Mouse (Mus musculus) right cerebral cortex, postnatal 25 days (tissue): ENCODE data around the gene Ablim2.
A peak's percentile ranks its signal among the peaks of the same experiment; 100 is the strongest.

Source experiments
- DNase-seq: peaks from one replicate; pipeline ENCODE4 v3.0.0; 2022

Ablim2 gene

GRCm38 (mm10) chr5:35739536-35740278 lies 18.0 kb upstream of the Ablim2 start, which contains the start of gene Sh3tc1:
TSS of gene Sh3tc1 (minus strand) at chr5:35739987.
- DNase-seq: no peak

- no peak for DNase-seq
Observed at GRCm38 (mm10) chr5:35740716-35741115, 17.0 kb upstream of the Ablim2 start.

GRCm38 (mm10) chr5:35741225-35741820 lies 16.4 kb upstream of the Ablim2 start:
- DNase-seq: no peak

- no peak for DNase-seq
Observed at GRCm38 (mm10) chr5:35743238-35743951, 14.3 kb upstream of the Ablim2 start.

- no peak for DNase-seq
Observed at GRCm38 (mm10) chr5:35743990-35744722, 13.5 kb upstream of the Ablim2 start.

- DNase-seq: no peak
Observed at GRCm38 (mm10) chr5:35745406-35745805, 12.3 kb upstream of the Ablim2 start.

DNA sequence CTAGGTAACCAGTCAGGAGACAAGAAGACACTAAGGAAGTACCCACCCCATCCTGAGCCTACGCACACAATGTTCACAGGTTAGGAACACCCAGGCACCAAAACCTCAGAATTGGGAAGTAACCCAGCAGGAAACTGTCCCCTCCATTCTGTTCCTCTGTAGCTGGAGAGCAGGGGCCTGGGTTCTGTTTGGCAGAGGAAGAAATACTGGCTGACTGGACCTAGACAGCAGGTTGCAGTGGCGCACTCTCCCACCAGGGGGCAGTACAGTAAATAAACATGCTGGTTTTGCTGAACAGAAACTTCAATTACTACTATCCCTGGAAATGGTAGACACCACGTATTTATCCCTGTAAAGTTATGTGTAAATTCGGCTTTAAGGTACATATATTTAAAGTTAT lies 10.8 kb upstream of the Ablim2 start:
- DNase-seq: peak; percentile 71

GRCm38 (mm10) chr5:35749416-35749815 lies 8.3 kb upstream of the Ablim2 start:
- DNase-seq: no peak

GRCm38 (mm10) chr5:35750026-35750425 lies 7.7 kb upstream of the Ablim2 start:
- no peak for DNase-seq

DNA sequence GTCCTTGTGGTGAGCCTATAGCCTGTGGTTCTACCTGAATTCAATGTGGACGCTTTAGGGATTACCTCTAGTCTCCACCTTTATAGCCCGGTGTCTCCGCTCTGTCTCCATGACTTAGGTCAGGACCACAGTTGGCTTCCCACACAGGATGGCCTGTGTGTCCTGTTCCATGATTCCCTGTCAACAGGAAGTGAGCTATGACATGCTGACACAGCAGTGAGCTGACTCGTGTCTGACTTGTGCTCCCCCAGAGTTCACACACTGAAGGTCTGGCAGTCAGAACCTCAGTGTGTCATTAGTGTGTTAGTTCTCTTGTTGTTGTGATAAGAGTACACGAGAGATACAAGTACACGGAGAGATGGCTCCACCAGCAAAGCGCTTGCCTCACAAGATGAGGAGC lies 6.7 kb upstream of the Ablim2 start:
- no peak for DNase-seq

DNA sequence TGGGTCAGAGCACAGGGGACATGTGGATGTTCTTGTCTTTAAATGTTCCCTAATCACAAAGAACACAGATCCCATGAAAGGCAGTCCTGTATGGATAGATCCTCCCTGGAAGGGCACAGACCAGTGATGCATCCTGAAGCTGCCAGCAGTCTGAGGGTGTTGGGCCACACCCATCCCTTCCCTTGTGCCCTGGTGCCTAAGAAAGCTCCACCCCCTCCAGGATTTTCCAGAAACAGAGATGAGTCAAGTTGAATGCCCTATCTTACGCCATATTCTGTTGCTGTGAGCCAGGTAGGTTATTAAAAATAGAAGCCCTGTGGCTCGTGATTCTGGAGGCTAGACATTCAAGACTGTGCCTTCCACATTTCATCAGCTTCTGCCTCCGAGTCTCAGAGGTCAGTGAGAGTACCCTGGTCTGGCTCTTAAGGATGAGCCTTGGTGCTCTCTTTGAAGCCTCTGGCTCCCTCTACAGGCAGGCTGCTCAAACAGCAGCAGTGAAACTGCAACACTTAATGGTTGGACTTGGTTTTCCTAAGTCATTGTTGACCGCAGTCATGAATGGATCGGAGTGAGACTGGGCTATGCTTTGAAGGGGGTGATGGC lies 2.4 kb upstream of the Ablim2 start:
- no peak for DNase-seq

DNA sequence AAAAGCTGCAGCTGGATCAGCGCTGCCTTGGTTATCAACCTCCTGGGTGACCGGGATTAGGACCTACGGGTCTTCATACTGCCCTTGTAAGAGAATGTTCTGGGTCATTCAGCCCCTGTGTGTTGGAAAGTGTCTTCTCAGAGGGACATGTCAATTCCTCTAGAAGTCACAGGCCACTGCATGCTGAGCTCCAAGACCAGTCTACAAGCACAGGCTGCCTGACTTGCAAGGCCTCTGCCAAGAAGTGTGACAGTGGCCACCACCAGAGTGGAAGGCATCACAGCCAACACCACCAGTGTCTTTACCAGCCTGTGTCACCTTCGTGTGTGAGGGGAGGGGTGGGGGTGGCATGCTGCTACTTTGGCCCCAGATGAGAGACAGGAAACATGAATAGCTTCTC lies 1.7 kb upstream of the Ablim2 start:
- DNase-seq: no peak

DNA sequence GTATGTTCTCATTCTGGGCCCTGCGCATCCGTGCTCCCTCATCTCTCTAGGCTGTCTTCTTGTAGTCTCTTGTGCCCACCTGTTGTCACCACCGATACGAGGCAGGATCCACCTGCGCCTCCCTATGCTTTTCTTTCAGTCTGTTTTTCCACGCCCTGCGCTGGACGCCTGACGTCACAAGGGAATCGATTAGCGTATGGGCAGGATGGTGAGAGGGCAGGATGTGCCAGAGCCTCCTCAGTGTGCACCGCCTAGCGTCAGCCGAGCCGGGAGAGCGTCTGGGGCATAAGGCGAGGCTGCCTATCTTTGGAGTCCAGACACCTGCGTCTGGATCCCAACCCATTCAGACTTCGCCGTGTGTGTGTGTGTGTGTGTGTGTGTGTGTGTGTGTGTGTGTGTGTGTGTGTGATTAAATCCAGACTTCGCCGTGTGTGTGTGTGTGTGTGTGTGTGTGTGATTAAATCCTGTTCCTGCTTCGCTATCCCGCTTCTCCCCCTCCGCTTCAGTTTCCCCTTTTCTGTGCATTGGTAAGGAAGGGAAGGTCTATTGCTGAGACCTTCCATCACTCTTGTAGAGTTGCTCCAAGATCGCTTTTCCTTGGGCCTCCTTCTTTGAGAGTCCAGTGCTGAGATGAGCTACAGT lies 562 bp upstream of the Ablim2 start:
- peak; percentile 81 for DNase-seq

DNA sequence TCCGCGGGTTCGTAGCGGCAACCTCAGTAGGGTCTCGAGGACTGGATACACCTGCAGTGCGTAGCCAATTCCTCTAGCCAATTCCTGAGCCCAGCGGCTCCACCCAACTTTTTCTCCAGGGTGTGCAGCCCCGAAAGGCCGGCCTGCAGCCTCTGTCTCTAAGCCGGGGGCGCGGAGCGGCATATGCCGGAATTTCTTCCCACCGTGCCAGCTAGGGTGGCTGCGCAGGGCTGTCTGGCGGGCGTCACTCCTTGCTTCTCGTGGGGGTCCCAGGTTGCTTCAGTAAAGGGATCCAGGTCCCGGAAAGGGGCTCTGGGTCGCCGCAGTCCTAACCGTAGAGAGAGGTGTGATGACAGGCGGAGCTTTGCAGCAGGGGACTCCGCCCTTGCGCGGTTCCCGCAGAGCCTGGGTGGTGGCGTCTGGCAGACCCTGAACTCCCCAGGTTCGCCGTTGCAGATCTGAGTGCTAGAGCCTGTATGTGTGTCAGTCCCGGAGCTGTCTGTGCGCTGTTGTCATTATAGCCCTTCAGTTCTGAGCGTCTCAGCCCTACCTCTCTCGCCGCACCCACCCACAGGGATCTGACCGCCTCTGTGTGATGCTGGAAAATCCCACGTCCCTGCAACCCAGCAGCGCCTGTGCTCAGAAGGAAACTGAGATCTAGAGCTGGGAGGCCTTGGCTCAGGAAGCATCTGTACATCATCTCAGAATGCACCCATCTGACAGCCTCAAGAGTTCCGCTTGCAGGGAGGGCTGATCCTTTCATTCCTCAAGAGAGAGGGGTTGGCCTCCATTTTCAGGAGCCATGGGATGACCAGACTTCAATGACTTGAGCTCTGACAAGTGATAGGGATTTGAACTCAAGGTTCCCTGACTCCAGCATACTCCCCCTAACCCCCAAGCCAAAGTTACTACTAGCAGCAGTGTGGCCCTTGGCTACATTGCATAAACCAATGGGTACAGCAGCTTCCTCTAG lies 687 bp downstream of the Ablim2 start:
- peak; percentile 73 for DNase-seq

GRCm38 (mm10) chr5:35761323-35761722 lies 3.6 kb downstream of the Ablim2 start:
- no peak for DNase-seq

DNA sequence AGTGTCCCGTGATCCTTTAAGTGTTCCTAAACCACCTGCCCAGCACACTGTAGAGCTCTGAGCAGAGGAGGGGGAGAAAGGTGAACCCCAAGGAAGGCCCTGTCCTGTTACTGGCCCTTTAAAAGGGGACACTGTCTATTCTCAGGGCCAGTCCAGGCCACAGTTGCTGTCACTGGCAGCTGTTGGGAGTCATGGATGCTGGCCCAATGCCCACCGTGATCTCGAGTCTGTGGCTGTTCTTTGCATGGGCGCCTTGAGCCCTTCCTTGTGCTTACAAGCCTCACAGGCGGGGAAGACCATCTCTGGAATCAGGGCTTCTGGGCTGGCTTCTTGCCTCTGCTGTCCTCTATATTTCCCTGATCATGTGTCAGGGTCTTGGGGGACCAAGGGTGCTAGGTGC lies 4.7 kb downstream of the Ablim2 start:
- DNase-seq: no peak

DNA sequence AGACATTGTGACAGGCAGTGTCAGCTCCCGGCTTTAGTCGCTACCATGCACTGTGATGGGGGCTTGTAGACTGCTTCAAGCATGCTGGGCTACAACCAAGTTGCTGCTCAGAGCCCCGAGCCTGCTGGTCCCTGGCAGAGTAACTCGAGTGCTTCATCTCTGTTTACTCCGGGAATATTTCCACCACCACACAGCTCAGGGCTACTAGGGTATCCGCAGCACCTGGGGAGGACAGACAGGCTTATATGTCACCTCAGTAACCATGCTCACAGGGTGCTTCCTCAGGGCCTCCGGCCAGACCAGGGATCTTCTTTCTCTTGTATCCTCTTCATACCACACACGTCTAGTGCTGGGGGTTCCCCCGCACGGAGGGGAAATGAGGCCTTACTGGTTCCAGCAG lies 5.2 kb downstream of the Ablim2 start:
- no peak for DNase-seq

GRCm38 (mm10) chr5:35765909-35766308 lies 8.2 kb downstream of the Ablim2 start:
- no peak for DNase-seq

GRCm38 (mm10) chr5:35768525-35768924 lies 10.8 kb downstream of the Ablim2 start:
- DNase-seq: no peak

DNA sequence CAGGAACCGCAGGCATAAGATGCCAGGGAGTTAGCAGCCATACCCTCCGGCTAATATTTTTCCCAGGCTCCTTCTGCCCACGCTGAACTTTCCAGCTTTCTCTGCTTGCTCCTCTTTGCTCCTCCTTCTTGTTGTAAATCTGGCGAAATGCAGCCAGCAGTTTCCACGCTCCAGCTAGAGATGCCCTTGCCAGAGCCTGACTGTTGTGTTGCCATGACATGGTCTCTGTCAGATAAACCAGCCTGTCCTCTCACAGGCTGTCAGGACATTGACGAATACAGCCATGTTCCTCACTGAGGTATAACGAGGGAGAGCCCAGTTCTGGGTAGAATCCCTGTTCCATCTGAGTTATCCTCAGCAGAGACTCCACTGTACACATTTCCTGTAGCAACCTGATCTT lies 11.3 kb downstream of the Ablim2 start:
- DNase-seq: no peak

DNA sequence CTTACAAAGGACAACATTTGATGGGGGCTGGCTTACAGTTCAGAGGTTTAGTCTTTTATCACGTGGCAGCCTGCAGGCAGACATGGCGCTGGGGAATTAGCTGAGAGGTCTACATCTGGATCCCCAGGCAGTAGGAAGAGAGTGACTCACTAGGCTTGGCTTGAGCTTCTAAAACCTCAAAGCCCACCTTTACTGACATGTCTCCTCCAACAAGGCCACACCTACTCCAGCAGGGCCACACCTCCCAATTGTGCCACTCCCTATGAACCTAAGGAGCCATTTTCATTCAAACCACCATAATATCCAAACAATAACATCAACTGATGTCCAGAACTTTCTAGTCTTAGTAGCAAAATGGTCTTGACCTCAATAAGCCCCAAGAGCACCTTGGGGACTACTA lies 12.6 kb downstream of the Ablim2 start:
- DNase-seq: no peak
